Mouse (Mus musculus) common myeloid progenitor, adult 5-6 weeks (primary cell): Measurements from ENCODE around the gene Lsm7. TPM values are rescaled to one million over a fixed set of nuclear protein-coding genes. Genes with fewer than 3 reads are reported as not detected.

Experiments used
- ATAC-seq: replicated peaks from 2 replicates; pipeline ENCODE4 v1.8.0; 2016; ENCODE audit warnings: low read depth, mild to moderate bottlenecking, moderate TSS enrichment, inconsistent platforms; ENCODE audit not compliant: poor library complexity, severe bottlenecking
- total RNA-seq: library from RNA; stranded (forward); fragments of 200-1000, 187-1606 nt; gene quantifications from 2 replicates; pipeline ENCODE4 v1.2.3, GENCODE M21; 2017

Gene Lsm7
- total RNA-seq, 1 experiment from 2014 or later = 398 TPM

- peak; percentile 83 for ATAC-seq
Measured at GRCm38 (mm10) chr10:80880131-80880641, 25.2 kb upstream of the Lsm7 start.

DNA sequence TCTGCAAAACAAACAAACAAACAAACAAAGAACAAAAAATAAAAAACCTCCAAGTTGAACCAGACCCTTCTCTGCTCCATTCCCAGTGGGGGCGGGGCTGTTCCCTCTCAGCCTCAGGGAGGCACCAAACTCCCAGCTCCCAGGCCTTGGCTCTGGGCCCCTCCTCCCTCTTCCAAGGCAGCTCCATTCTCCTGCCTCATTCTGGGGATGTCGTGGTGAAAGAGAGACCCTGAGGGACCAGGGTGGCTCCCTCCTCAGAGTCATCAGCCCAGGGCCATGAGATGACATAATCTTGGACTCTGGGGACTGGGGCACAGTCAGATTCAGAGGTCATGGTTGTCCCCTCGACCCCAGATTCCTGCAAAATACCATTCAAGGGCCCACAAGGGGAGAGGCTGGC is 21.6 kb upstream of the Lsm7 start:
- ATAC-seq = no peak

GRCm38 (mm10) chr10:80876028-80876427 is 21.0 kb upstream of the Lsm7 start:
- ATAC-seq = peak; percentile 36; the same call in 1 of the 2 replicates

DNA sequence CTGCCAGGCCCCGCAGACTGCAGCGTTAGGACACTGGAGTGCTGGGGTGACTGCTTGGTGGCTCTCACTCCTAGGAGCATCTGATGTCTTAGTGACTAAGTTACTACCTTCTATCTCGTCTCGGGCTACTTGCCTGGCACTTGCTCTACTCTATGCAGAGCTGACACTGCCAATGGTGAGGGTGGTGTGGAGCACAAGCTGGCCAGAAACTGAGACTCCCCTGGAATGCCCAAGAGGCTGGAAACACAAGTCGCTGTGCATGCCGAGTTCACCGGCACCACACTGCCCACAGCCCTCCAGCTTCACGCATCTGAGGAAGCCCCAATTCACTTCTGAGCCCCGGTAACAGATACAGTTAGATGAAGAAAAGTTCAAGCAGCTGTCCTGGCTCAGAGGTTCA is 19.0 kb upstream of the Lsm7 start:
- no peak for ATAC-seq

GRCm38 (mm10) chr10:80871581-80871980 is 16.6 kb upstream of the Lsm7 start, which contains the start of gene Tmprss9:
Gene Tmprss9, plus strand, starts transcription at chr10:80871848.
- no peak for ATAC-seq

DNA sequence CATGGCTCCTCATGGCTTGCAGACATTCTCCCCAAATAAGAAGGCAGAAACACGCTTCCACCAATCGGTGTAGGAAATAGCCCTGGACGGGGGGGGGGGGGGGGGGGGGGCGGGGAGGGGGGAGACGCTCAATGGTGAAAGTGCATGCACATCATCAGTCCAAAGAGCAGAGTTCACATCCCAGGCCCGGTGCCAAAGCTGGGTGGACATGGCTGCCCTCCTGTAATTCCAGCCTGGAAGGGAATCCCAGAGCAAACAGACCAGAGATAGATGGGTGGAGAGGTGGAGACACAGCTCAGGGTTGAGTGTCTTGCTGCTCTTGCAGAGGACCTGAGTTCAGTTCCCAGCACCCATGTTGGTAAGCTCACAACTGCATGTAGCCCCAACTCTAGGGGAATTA is 16.0 kb upstream of the Lsm7 start:
- no peak for ATAC-seq

GRCm38 (mm10) chr10:80864446-80864845 is 9.4 kb upstream of the Lsm7 start:
- ATAC-seq = no peak

DNA sequence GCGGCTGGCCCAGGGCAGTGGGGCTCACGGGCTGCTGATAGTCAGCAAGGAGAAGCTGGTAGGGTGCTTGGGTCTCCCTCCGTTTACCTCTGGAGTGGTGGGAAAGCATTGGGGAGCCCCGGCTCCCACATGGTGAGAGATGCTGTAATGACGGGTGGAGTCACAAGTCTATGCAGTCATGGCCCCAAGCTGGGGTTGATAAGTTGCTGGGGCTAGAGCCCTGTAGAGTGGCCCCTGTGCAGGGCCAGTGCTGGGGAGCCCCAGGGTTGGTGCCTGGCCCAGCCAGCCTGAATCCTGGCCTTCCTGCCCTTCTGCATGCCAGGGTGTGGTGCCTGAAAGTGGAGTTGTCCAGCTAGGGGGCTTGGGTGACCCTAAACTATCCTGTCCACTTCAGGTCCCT is 7.3 kb upstream of the Lsm7 start:
- no peak for ATAC-seq

DNA sequence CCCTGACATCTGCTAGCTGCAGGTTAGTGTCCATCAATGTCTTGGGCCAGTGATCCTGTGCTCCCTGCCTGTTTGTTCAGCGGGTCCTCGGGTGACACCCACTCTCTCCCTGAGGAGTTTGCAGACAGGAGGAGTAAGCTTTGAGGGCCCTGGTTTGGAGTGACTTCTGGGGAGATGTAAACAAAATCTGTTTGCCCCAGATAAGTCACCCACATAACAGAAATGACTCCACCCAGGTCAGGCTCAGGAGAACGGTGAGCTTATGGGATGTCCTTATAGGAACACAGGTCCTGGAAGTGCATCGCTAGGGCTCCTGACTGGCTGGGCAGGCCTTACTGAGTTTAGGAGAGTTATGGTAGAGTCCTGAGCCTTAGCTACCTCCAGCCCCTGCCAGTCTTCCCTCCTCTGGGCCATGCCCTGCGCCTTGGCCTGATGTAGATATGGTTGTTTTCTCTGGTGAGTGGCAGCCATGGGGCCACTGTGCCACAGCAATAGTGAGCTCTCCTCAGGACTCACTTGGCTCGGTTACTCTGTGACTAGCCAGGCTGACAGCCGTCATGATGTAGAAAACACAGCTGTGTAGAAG is 3.4 kb upstream of the Lsm7 start:
- ATAC-seq = peak; percentile 36

- no peak for ATAC-seq
Measured at GRCm38 (mm10) chr10:80857848-80858247, 2.8 kb upstream of the Lsm7 start.

- ATAC-seq = no peak
Measured at GRCm38 (mm10) chr10:80857386-80857785, 2.4 kb upstream of the Lsm7 start.

- no peak for ATAC-seq
Measured at GRCm38 (mm10) chr10:80856908-80857307, 1.9 kb upstream of the Lsm7 start.

- peak; percentile 51 for ATAC-seq
Measured at GRCm38 (mm10) chr10:80856267-80856666, 1.3 kb upstream of the Lsm7 start.

GRCm38 (mm10) chr10:80855749-80856073 is 702 bp upstream of the Lsm7 start:
- no peak for ATAC-seq

DNA sequence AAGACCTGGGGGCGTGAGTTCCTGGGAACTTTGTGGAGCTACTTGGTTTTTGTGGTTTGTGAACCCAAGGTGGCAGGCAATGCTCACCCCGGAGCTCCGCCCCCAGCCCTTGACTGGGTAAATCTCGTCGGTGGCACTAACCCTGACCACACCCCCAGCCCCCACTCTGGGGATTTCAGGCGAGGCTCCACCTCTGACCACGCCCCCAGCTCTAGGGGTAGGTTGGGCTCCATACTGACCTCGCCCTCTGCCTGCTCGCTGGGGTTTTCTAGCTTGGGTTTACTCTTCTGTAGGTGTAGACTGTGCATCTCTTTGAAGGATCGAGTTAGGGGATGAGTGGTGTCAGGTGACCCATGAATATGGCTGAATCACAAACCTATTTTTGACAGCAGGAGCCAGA is 6.4 kb downstream of the Lsm7 start:
- ATAC-seq = peak; percentile 85

DNA sequence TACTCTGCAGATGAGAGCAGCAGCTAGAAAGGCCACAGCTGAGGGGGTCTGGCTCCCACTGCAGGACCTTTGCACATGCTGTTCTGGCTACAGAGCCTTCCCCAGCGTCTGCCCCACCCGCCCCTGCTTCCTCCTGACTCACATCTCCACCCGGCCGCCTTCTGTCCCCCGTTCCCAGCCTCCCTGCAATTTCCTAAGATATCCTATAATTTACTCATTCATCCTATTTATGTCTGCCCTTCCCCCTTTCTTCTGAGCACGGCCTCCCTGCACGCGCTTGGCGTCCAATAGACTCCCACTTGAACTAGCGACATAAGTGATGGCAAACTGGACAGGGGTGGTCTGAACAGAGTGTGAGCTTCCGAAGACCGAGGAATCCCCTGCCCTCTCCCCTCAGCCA is 9.3 kb downstream of the Lsm7 start:
- ATAC-seq = no peak

GRCm38 (mm10) chr10:80845055-80845693 is 9.8 kb downstream of the Lsm7 start:
- ATAC-seq = no peak

GRCm38 (mm10) chr10:80843931-80844547 is 11.0 kb downstream of the Lsm7 start, which contains the start of gene Lingo3:
Gene Lingo3, minus strand, starts transcription at chr10:80844039.
- ATAC-seq = 0 out of 2 replicates have a peak, but pooled peaks have one; percentile 10

- ATAC-seq = no peak
Measured at GRCm38 (mm10) chr10:80843087-80843930, 11.7 kb downstream of the Lsm7 start.

DNA sequence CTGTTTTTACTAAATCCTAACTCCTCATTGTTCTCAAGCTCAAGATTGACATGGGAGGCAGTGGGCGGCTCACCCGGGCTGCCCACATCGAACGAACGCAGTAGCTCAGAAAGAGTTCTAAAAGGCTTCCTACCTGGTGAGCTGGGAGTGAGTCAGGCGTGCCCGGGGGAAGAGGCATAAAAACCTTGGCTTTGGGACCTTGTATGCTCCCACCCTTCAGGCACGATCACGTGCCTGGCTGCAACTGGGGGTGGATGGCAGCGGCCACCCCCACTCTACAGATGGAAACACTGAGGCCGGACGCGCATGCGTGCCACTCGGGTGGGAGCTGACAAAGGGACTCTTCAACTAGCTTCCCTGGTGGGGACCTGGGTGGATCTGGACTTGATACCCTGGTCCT is 12.7 kb downstream of the Lsm7 start:
- no peak for ATAC-seq

- no peak for ATAC-seq
Measured at GRCm38 (mm10) chr10:80841685-80842084, 13.3 kb downstream of the Lsm7 start.
